ENCODE assay signal across 10 mouse cellular contexts in the genomic region with DNA sequence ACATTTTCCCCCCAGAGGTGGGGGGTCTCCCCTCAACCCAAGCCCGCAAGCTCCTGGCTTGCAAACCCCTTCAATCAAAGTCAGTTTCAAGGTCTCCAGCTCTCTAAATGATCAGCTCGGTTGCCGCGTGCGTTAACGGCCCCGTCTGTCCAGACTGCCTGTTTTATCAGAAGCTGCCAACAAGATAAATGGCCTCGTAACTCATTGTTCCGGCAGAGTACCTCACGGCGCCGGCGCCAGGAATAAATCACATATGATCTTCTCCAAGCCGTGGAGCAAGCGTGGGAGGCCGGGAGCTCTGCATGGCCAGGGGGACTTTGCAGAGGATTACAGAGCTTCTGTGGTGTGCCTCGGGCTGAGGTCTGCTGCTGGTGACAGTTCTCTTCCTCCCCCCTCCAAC.
A peak's percentile ranks its signal among the peaks of the same experiment; 100 is the strongest.
DNase-seq lines count a peak whose midpoint lies in the region; ATAC-seq and TF ChIP-seq lines count a peak whose summit lies in the region.
"Had no signal": no experiment of that assay in that cellular context is flagged by ENCODE, and none has a peak within 500 bp of the region (broad histone marks: within the 10 kb centered on the region; RNA-seq: fewer than 3 reads in every experiment).

No protein-coding gene starts in this region.

- 3% methylated on average over 17 of the region's 17 CpGs for WGBS in kidney, embryonic 14.5 days
- 2% methylated on average over 17 of the region's 17 CpGs for WGBS in heart, postnatal 0 days
- WGBS in midbrain, embryonic 15.5 days = 23% methylated on average over 17 of the region's 17 CpGs

- H3K9ac ChIP-seq in kidney, embryonic 14.5 days (ENCODE audit: low read depth, low read length) = no peak overlapping the region
- H3K9ac ChIP-seq in heart, postnatal 0 days (replicated peaks; ENCODE audit: low read depth, low read length) = no peak overlapping the region
- no peak overlapping the region for H3K9ac ChIP-seq in midbrain, embryonic 15.5 days

- no peak for DNase-seq in kidney, adult 11 months
- peak; percentile 91 for DNase-seq in adrenal gland, postnatal 14 days
- DNase-seq in heart, postnatal 0 days (ENCODE audit: low spot score) = no peak
- DNase-seq in thymus, postnatal 4 days = no peak
- no peak for DNase-seq in right cerebral cortex, postnatal 4 days
- no peak for DNase-seq in frontal cortex, postnatal 25 days (ENCODE audit: low spot score in 2 of 2)
- DNase-seq: cerebellum, adult 9-10 months had no signal

- peaks cover 18% of the 10 kb centered on the region for H3K4me1 ChIP-seq in kidney, embryonic 14.5 days (ENCODE audit: control insufficient read depth, insufficient read depth, low read length)
- peaks cover 17% of the 10 kb centered on the region for H3K4me1 ChIP-seq in heart, postnatal 0 days (ENCODE audit: control insufficient read depth, insufficient read depth)
- peaks cover 43% of the 10 kb centered on the region for H3K4me1 ChIP-seq in midbrain, embryonic 15.5 days

- H3K27me3 ChIP-seq in kidney, embryonic 14.5 days (ENCODE audit: control insufficient read depth, insufficient read depth, low read length) = no peaks in the 10 kb centered on the region
- peaks cover 6% of the 10 kb centered on the region; the same call in 1 of the 2 replicates for H3K27me3 ChIP-seq in heart, postnatal 0 days (ENCODE audit: control insufficient read depth, insufficient read depth, low read length)
- H3K27me3 ChIP-seq in midbrain, embryonic 15.5 days (replicated peaks) = no peaks in the 10 kb centered on the region

- no peak for TF ChIP-seq CTCF in heart, postnatal 0 days (IDR thresholded peaks at IDR 0.05; ENCODE audit: low read depth)

- no peak overlapping the region for H3K4me3 ChIP-seq in kidney, embryonic 14.5 days (ENCODE audit: low read length)
- H3K4me3 ChIP-seq in heart, postnatal 0 days (ENCODE audit: low read depth, low read length) = no peak overlapping the region
- no peak overlapping the region for H3K4me3 ChIP-seq in midbrain, embryonic 15.5 days
- H3K4me3 ChIP-seq: left cerebral cortex, adult 2 months had no signal

- H3K36me3 ChIP-seq in kidney, embryonic 14.5 days (ENCODE audit: control insufficient read depth, insufficient read depth, low read length) = no peaks in the 10 kb centered on the region
- no peaks in the 10 kb centered on the region for H3K36me3 ChIP-seq in heart, postnatal 0 days (replicated peaks; ENCODE audit: control insufficient read depth, insufficient read depth, low read length)
- no peaks in the 10 kb centered on the region for H3K36me3 ChIP-seq in midbrain, embryonic 15.5 days (replicated peaks)

- peak; percentile 67 for ATAC-seq in kidney, embryonic 14.5 days (ENCODE audit: low FRiP score, low TSS enrichment)
- ATAC-seq in heart, postnatal 0 days (ENCODE audit: insufficient read depth, low read depth) = no peak
- no peak for ATAC-seq in midbrain, embryonic 15.5 days (replicated peaks)

- no peak overlapping the region for H3K4me2 ChIP-seq in kidney, embryonic 14.5 days (replicated peaks; ENCODE audit: low read depth, low read length)
- no peak overlapping the region for H3K4me2 ChIP-seq in heart, postnatal 0 days (ENCODE audit: low read depth, low read length)
- no peak overlapping the region for H3K4me2 ChIP-seq in midbrain, embryonic 15.5 days

- H3K27ac ChIP-seq in kidney, embryonic 14.5 days (ENCODE audit: low read depth, low read length) = peak overlapping the region; percentile 67; the same call in 1 of the 2 replicates
- peak overlapping the region; percentile 36; the same call in 1 of the 2 replicates for H3K27ac ChIP-seq in heart, postnatal 0 days (ENCODE audit: low read depth)
- peak overlapping the region; percentile 79 for H3K27ac ChIP-seq in midbrain, embryonic 15.5 days
- H3K27ac ChIP-seq: left cerebral cortex, adult 2 months had no signal

- H3K9me3 ChIP-seq in kidney, embryonic 14.5 days (ENCODE audit: control insufficient read depth, low read length) = no peaks in the 10 kb centered on the region
- no peaks in the 10 kb centered on the region for H3K9me3 ChIP-seq in heart, postnatal 0 days (replicated peaks; ENCODE audit: control insufficient read depth, low read length)
- no peaks in the 10 kb centered on the region for H3K9me3 ChIP-seq in midbrain, embryonic 15.5 days

- TF ChIP-seq EP300 in heart, postnatal 0 days (IDR thresholded peaks at IDR 0.05; ENCODE audit: low read depth) = no peak
